Mouse (Mus musculus): ENCODE data around the gene Ifi206. TPM values are rescaled to one million over a fixed set of nuclear protein-coding genes. Genes with fewer than 3 reads are reported as not detected.

Ifi206 gene
- polyA plus RNA-seq, 1 experiment from 2014 or later: not detected

GRCm38 (mm10) chr1:173443061-173443460, 47.8 kb downstream of the Ifi206 start:
- Histone ChIP-seq H3K4me2 (replicated peaks) (no peak overlapping the region), H3K27ac (no peak overlapping the region), H3K4me3 (replicated peaks) (no peak overlapping the region), H3K27me3 (no peaks in the 10 kb centered on the region), H3K4me1 (replicated peaks) (no peaks in the 10 kb centered on the region), H3K9ac (replicated peaks) (no peak overlapping the region), H3K36me3 (no peaks in the 10 kb centered on the region), H3K9me3 (no peaks in the 10 kb centered on the region)
- 89% methylated on average over 1 of the region's 1 CpGs for WGBS
- ATAC-seq: no peak

- no peaks in the 10 kb centered on the region for H3K4me1 ChIP-seq (replicated peaks)
These were observed 49.6 kb downstream of the Ifi206 start for GRCm38 (mm10) chr1:173441210-173441609.

DNA sequence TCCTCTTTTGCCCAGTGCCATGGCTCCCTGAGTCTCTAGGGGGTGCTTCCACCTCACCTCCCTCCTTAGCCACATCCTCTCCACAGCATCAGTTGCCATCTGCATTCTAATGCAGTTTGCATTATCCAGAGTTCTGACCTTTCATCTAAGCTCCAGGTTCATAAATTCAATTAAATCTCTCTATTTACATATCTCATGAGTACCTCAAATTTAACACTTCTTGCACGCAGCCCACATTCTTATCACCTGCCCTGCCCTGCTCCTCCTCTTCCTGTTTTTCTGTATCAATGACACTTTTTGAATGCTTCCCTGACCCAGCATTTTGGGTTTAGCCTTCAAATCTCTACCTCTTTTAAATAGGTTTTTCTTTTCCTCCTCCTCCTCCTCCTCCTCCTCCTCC, 50.2 kb downstream of the Ifi206 start:
- H3K9ac ChIP-seq (replicated peaks): no peak overlapping the region
- H3K36me3 ChIP-seq: no peaks in the 10 kb centered on the region
- no peak for ATAC-seq
- H3K27me3 ChIP-seq: no peaks in the 10 kb centered on the region
- no peak overlapping the region for H3K4me2 ChIP-seq (replicated peaks)
- H3K4me1 ChIP-seq (replicated peaks): no peaks in the 10 kb centered on the region
- H3K4me3 ChIP-seq (replicated peaks): no peak overlapping the region
- 79% methylated on average over 1 of the region's 1 CpGs for WGBS
- no peak overlapping the region for H3K27ac ChIP-seq
- no peaks in the 10 kb centered on the region for H3K9me3 ChIP-seq

More at GRCm38 (mm10) chr1:173441210-173441609, 49.6 kb downstream of the Ifi206 start:
- H3K27me3 ChIP-seq: no peaks in the 10 kb centered on the region
- H3K9me3 ChIP-seq: no peaks in the 10 kb centered on the region
- H3K9ac ChIP-seq (replicated peaks): no peak overlapping the region
- no peaks in the 10 kb centered on the region for H3K36me3 ChIP-seq
- H3K27ac ChIP-seq: no peak overlapping the region
- 80% methylated on average over 4 of the region's 4 CpGs for WGBS
- no peak overlapping the region for H3K4me2 ChIP-seq (replicated peaks)
- no peak overlapping the region for H3K4me3 ChIP-seq (replicated peaks)
- no peak for ATAC-seq

DNA sequence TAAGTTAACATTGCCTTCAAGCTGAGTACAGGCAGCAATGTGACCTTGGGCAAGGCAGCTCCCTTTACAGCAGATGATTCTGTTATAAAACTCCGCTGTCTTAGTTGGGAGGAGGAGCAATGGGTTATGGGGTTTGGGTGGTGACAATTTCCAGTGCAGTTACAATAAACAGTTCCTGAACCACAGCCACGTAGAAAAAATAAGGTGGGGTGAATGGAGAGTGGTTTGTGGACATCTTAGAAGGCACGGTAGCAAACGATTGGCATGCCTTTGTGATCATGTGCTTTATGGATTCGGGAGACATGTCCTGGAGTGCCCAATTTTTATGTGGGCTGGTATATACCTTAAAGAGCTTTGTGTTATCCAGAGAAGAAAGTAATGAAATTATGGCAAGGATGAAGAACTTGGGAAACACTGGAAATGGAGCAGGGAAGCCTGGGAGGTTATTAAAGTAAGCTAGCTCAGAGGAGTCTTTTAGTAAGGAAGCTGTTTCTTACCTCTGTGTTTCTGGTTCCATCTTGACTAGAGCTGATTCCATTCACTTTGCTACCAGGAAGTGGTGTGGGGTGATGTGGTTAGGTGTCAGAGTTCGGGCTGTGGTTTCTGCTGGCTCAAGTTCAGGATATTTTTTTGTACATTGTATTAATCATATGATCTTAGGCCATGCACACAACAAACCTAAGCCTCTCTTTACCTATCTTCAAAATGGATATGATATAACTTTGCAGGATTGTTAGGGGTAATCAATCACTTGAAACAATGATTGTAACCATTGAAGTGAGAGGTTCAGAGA, 53.5 kb downstream of the Ifi206 start:
- no peak overlapping the region for H3K9ac ChIP-seq (replicated peaks)
- H3K4me1 ChIP-seq (replicated peaks): no peaks in the 10 kb centered on the region
- 88% methylated on average over 6 of the region's 6 CpGs for whole genome bisulfite sequencing

DNA sequence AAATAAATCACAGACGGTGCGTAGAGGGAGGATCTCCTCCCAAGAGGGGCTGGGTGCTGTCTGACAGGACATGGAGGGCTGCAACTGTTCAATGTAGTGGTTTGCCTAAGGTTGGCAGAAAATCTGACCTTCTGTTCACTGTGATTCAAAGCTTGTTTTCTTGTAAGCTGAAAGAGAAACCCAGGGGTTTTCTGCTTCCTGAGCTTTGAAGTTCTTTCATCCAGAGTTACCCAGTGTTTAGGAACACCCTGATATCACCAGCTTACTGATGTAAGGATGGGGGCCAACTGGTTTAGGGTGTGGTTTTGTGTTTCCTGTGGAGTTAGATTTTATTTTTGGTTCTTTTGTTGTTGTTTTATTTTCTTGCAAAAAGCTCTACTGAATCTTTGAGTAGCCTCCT, 58.4 kb downstream of the Ifi206 start:
- Histone ChIP-seq H3K27me3 (no peaks in the 10 kb centered on the region), H3K9me3 (no peaks in the 10 kb centered on the region), H3K36me3 (no peaks in the 10 kb centered on the region), H3K4me1 (replicated peaks) (no peaks in the 10 kb centered on the region), H3K4me2 (replicated peaks) (no peak overlapping the region), H3K4me3 (replicated peaks) (no peak overlapping the region), H3K27ac (no peak overlapping the region), H3K9ac (replicated peaks) (no peak overlapping the region)
- 84% methylated on average over 2 of the region's 2 CpGs for WGBS
- ATAC-seq: no peak

More for the DNA sequence above, 53.5 kb downstream of the Ifi206 start:
- Histone ChIP-seq H3K27me3 (no peaks in the 10 kb centered on the region), H3K27ac (no peak overlapping the region), H3K4me3 (replicated peaks) (no peak overlapping the region), H3K36me3 (no peaks in the 10 kb centered on the region), H3K4me2 (replicated peaks) (no peak overlapping the region), H3K9me3 (no peaks in the 10 kb centered on the region)
- no peak for ATAC-seq

- no peak for ATAC-seq
- no peaks in the 10 kb centered on the region for H3K36me3 ChIP-seq
- 89% methylated on average over 5 of the region's 5 CpGs for WGBS
These were observed 60.7 kb downstream of the Ifi206 start for GRCm38 (mm10) chr1:173429995-173430699.

GRCm38 (mm10) chr1:173427385-173427784, 63.5 kb downstream of the Ifi206 start:
- WGBS: 88% methylated on average over 8 of the region's 8 CpGs
- no peak overlapping the region for H3K4me3 ChIP-seq (replicated peaks)
- H3K4me1 ChIP-seq (replicated peaks): no peaks in the 10 kb centered on the region
- H3K27ac ChIP-seq: no peak overlapping the region
- H3K36me3 ChIP-seq: no peaks in the 10 kb centered on the region
- no peaks in the 10 kb centered on the region for H3K9me3 ChIP-seq
- ATAC-seq: no peak
- no peaks in the 10 kb centered on the region for H3K27me3 ChIP-seq
- no peak overlapping the region for H3K4me2 ChIP-seq (replicated peaks)
- H3K9ac ChIP-seq (replicated peaks): no peak overlapping the region

More at GRCm38 (mm10) chr1:173429995-173430699, 60.7 kb downstream of the Ifi206 start:
- H3K4me3 ChIP-seq (replicated peaks): no peak overlapping the region
- no peaks in the 10 kb centered on the region for H3K9me3 ChIP-seq
- no peaks in the 10 kb centered on the region for H3K27me3 ChIP-seq
- no peak overlapping the region for H3K9ac ChIP-seq (replicated peaks)
- no peaks in the 10 kb centered on the region for H3K4me1 ChIP-seq (replicated peaks)
- no peak overlapping the region for H3K4me2 ChIP-seq (replicated peaks)
- H3K27ac ChIP-seq: no peak overlapping the region

DNA sequence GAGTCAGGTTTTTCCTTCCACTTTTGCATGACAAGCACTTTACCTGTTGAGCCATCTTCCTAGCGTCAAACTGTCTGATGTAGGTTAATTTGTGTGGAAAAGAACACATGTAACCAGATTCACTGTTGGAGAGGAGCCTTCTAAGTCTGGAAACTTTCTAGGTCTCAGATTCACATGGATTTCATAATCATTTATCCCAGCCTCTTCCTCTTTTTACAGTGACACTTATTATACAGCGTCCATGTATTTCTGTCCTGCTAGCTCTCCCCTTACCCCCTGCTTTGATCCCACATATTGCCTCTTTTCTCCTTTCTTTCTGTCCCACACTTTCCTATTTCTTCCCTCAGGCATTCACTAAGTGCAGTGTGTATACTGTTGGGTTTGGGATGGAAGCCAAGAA, 64.5 kb downstream of the Ifi206 start:
- Histone ChIP-seq H3K27ac (no peak overlapping the region), H3K27me3 (no peaks in the 10 kb centered on the region), H3K9ac (replicated peaks) (no peak overlapping the region), H3K4me1 (replicated peaks) (no peaks in the 10 kb centered on the region), H3K36me3 (no peaks in the 10 kb centered on the region), H3K9me3 (no peaks in the 10 kb centered on the region), H3K4me2 (replicated peaks) (no peak overlapping the region), H3K4me3 (replicated peaks) (no peak overlapping the region)
- no peak for ATAC-seq
- WGBS: 85% methylated on average over 2 of the region's 2 CpGs

GRCm38 (mm10) chr1:173420374-173420773, 70.5 kb downstream of the Ifi206 start:
- H3K36me3 ChIP-seq: no peaks in the 10 kb centered on the region
- H3K4me3 ChIP-seq (replicated peaks): no peak overlapping the region
- no peak overlapping the region for H3K4me2 ChIP-seq (replicated peaks)
- no peak overlapping the region for H3K27ac ChIP-seq
- H3K4me1 ChIP-seq (replicated peaks): no peaks in the 10 kb centered on the region
- no peak for ATAC-seq
- WGBS: 87% methylated on average over 6 of the region's 6 CpGs
- no peaks in the 10 kb centered on the region for H3K9me3 ChIP-seq
- H3K9ac ChIP-seq (replicated peaks): no peak overlapping the region
- no peaks in the 10 kb centered on the region for H3K27me3 ChIP-seq

GRCm38 (mm10) chr1:173418936-173419621, 71.8 kb downstream of the Ifi206 start:
- Histone ChIP-seq H3K36me3 (no peaks in the 10 kb centered on the region), H3K27ac (no peak overlapping the region), H3K9me3 (no peaks in the 10 kb centered on the region), H3K9ac (replicated peaks) (no peak overlapping the region), H3K4me1 (replicated peaks) (no peaks in the 10 kb centered on the region), H3K4me3 (replicated peaks) (no peak overlapping the region), H3K4me2 (replicated peaks) (no peak overlapping the region), H3K27me3 (no peaks in the 10 kb centered on the region)
- no peak for ATAC-seq
- 91% methylated on average over 1 of the region's 1 CpGs for WGBS

DNA sequence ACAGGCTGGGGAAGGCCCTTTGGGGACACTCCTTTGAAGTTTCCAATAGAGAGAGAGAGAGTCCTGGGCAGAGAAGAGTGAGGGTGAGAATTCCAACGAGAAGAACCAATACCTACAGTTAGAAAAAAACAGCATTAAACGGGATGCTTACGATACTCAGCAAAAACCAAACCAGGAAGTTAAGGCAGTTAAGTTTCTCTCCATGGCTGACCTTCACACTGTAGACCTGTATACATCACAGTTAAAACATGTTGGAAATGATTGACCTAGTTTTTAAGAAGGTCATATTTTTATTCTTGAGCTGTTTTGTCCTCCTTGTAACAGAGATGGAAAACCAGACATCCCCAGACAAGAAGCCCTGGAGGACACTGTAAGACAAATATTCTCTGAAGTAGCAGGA, 72.3 kb downstream of the Ifi206 start:
- no peak overlapping the region for H3K27ac ChIP-seq
- no peaks in the 10 kb centered on the region for H3K9me3 ChIP-seq
- no peaks in the 10 kb centered on the region for H3K36me3 ChIP-seq
- H3K4me2 ChIP-seq (replicated peaks): no peak overlapping the region
- WGBS: 82% methylated on average over 3 of the region's 3 CpGs
- ATAC-seq: no peak
- H3K4me3 ChIP-seq (replicated peaks): no peak overlapping the region
- H3K4me1 ChIP-seq (replicated peaks): no peaks in the 10 kb centered on the region
- H3K27me3 ChIP-seq: no peaks in the 10 kb centered on the region
- H3K9ac ChIP-seq (replicated peaks): no peak overlapping the region

All from midbrain, embryonic 13.5 days (tissue).